Mouse (Mus musculus) stomach, embryonic 15.5 days (tissue): ENCODE results near the gene Camsap1. TPM values are rescaled to one million over a fixed set of nuclear protein-coding genes. Genes with fewer than 3 reads are reported as not detected.
A peak's percentile ranks its signal among the peaks of the same experiment; 100 is the strongest.

Source experiments
- ATAC-seq: fragments of 200-750 bp; cut with Nextera tagmentation; 2 replicates; pipeline ENCODE4 v1.8.0; 2017; ENCODE audit warnings: low read depth, moderate number of reproducible peaks, moderate TSS enrichment; ENCODE audit not compliant: insufficient read depth, low FRiP score
- H3K27ac ChIP-seq: fragments of 300-500 bp; sonication (generic); 2 replicates; pipeline ENCODE4 v1.5.1; 2015; ENCODE audit warnings: mild to moderate bottlenecking, inconsistent platforms
- H3K27me3 ChIP-seq: fragments of 300-500 bp; sonication (generic); replicated peaks from 2 replicates; pipeline ENCODE4 v1.6.1; 2015; ENCODE audit warnings: inconsistent platforms
- H3K36me3 ChIP-seq: fragments of 300-500 bp; sonication (generic); 2 replicates; pipeline ENCODE4 v1.6.1; 2015; ENCODE audit warnings: inconsistent platforms
- H3K4me1 ChIP-seq: fragments of 300-500 bp; sonication (generic); 2 replicates; pipeline ENCODE4 v1.6.1; 2015; ENCODE audit warnings: inconsistent platforms
- H3K4me2 ChIP-seq: fragments of 300-500 bp; sonication (generic); 2 replicates; pipeline ENCODE4 v1.6.1; 2015; ENCODE audit warnings: mild to moderate bottlenecking, inconsistent platforms
- H3K4me3 ChIP-seq: fragments of 300-500 bp; sonication (generic); replicated peaks from 2 replicates; pipeline ENCODE4 v1.5.1; 2015; ENCODE audit warnings: inconsistent platforms
- H3K9ac ChIP-seq: fragments of 300-500 bp; sonication (generic); 2 replicates; pipeline ENCODE4 v1.6.1; 2015; ENCODE audit warnings: inconsistent platforms
- H3K9me3 ChIP-seq: fragments of 300-500 bp; sonication (generic); 2 replicates; pipeline ENCODE4 v1.6.1; 2016; ENCODE audit warnings: inconsistent platforms
- WGBS: fragments of 180-500 bp; shearing (Covaris S2); methylation state at CpG from one replicate; pipeline ENCODE4 v1.1.7; 2015; 5-methylcytosine and 5-hydroxymethylcytosine counted together
- polyA plus RNA-seq: library from polyadenylated mRNA; unstranded; fragments of >200 nt; fragmentation: Nextera tagmentation; extraction: Ambion mirVana; gene quantifications from 2 replicates; pipeline ENCODE4 v1.2.1, GENCODE M21; 2015

Camsap1 gene
- polyA plus RNA-seq: 18.6 and 19.0 TPM in 2 replicates

DNA sequence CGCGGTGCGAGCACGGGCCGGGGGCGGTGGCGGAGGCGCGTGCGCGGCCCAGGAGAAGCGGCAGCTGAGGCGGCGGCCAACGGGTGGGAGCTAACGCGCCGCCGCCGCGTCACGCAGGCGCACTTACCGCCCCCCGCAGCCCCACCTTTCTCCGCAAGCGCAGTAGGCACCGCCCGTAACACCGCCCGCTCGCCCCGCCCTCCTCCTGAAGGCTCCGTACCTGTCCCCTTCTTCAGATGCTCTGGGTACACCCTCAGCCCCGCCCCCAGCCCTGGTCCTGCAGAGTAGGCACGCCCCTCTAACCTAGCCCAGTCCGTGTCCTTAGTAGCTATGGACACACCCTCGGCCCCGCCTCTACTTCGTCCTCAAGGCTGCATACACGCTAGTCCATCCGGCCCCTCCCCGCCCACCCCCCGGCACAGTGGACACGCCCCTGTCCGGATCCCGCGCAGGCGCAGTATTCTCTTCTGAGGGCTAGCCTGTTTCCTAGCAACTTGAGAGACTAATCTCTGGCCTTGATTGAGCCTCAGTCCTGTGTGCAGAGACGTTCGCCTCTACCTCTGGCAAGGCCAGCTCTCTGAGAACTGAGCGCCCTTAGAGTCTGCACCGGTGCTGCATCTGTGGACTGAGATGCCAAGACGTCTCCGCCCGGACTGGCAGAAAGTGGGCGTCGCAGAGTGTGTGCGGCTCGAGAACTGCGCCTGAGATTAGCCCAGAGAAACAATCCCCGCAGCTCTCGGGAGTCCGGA lies at the start of gene Camsap1:
Gene Camsap1 (minus strand): TSS at position 124 of the 749 bp plus-strand sequence.
- Histone ChIP-seq H3K4me1 (peaks cover 21% of the 10 kb centered on the region), H3K36me3 (no peaks in the 10 kb centered on the region), H3K9me3 (no peaks in the 10 kb centered on the region), H3K27me3 (no peaks in the 10 kb centered on the region), H3K27ac (peak within 1 kb of the TSS; percentile 85), H3K4me2 (peak within 1 kb of the TSS; percentile 85), H3K9ac (peak within 1 kb of the TSS; percentile 78), H3K4me3 (peak within 1 kb of the TSS; percentile 97)
- under 1% methylated on average over 47 of the region's 64 CpGs for WGBS
- peak; percentile 100 for ATAC-seq

- H3K27me3 ChIP-seq: no peaks in the 10 kb centered on the region
- H3K27ac ChIP-seq: no peak overlapping the region
- no peak overlapping the region for H3K4me3 ChIP-seq
- no peaks in the 10 kb centered on the region for H3K9me3 ChIP-seq
- WGBS: 47% methylated on average over 3 of the region's 3 CpGs
- no peak for ATAC-seq
- H3K4me2 ChIP-seq: no peak overlapping the region
- H3K9ac ChIP-seq: no peak overlapping the region
- no peaks in the 10 kb centered on the region for H3K4me1 ChIP-seq
- no peaks in the 10 kb centered on the region for H3K36me3 ChIP-seq
Observed at GRCm38 (mm10) chr2:26030288-26030687, 47.2 kb upstream of the Camsap1 start.

DNA sequence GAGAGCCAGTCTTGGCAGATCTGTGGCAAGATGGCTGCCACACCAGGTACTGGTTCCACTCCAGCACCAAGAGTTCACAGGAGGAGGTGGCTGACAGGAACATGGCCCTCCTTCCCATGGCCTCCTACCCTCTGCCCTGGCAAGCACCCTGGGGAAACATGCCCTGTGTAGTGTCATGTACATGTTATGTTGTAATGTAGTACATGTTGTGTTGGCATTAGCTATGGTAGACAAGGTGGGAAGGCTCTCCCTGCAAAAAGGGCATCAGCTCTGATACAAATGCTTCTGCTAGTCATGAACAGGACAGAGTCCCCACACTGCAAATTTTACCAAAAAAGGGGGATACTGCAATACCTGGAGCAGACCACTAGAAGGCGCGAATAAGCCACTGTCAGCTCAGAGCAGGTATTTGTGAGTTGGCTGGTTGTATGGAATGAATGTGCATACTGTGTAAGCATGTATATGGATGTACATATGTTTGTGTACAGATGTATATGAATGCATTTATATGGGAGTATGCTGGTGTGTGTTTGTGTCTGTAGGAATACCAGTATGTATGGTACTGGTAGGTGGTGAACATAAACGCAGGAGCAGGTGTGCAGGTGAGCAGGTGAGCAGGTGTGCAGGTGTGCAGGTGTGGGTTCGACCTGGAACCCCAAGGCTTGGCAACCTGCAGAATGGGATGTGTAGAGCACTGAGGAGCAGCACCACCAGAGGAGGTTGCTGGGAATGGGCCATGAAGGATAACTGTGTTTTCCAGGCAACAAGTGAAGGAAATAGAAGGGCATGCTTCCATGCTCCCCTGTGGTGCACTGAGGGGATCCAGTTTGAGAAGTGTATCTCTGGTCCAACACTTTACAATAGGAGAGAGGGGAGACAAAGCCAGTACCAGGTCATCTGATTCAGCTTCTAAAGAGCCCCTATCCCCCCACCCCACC lies 41.3 kb upstream of the Camsap1 start:
- Histone ChIP-seq H3K4me2 (no peak overlapping the region), H3K9ac (no peak overlapping the region), H3K4me1 (peaks cover 13% of the 10 kb centered on the region), H3K27me3 (no peaks in the 10 kb centered on the region), H3K27ac (no peak overlapping the region), H3K9me3 (no peaks in the 10 kb centered on the region), H3K4me3 (no peak overlapping the region), H3K36me3 (no peaks in the 10 kb centered on the region)
- WGBS: 34% methylated on average over 4 of the region's 4 CpGs
- no peak for ATAC-seq

DNA sequence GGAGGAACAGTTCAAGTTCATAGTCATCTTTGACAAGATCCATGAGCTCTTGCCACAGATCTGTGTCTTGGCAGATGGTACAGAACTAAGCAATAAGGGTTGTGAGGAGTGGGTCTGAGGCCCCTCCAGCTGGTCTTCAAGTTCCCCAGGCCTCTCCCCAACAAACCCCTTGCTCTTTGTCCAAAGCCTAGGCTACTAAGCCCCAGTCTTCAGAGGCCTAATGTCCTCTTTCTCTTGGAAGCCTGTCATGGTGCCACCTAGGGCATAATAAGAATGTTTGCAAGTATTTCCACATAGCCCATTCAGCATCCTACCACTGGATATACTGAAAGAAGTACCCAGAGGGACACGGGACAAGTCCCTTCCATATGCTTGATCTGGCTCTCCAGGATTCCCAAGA lies 39.5 kb upstream of the Camsap1 start:
- no peak overlapping the region for H3K27ac ChIP-seq
- peaks cover 13% of the 10 kb centered on the region for H3K4me1 ChIP-seq
- H3K27me3 ChIP-seq: no peaks in the 10 kb centered on the region
- whole genome bisulfite sequencing: 88% methylated on average over 1 of the region's 1 CpGs
- no peak overlapping the region for H3K4me3 ChIP-seq
- no peak for ATAC-seq
- no peaks in the 10 kb centered on the region for H3K9me3 ChIP-seq
- no peak overlapping the region for H3K9ac ChIP-seq
- H3K36me3 ChIP-seq: no peaks in the 10 kb centered on the region
- no peak overlapping the region for H3K4me2 ChIP-seq

DNA sequence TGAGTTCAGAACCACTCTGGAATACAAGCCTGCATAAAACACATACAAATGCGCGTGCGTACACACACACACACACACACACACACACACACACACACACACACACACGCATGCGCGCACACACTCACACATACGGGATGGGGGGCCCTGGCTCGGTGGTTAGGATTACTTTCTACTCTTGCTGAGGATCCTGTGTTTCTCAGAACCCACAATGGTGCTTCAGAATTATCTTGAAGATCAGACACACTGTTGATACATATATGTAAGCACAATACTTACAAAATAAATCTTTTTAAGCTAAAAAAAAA lies 39.1 kb upstream of the Camsap1 start:
- Histone ChIP-seq H3K9ac (no peak overlapping the region), H3K4me3 (peak overlapping the region; percentile 75), H3K4me1 (peaks cover 13% of the 10 kb centered on the region), H3K9me3 (no peaks in the 10 kb centered on the region), H3K27me3 (no peaks in the 10 kb centered on the region), H3K4me2 (peak overlapping the region; percentile 86; the same call in 1 of the 2 replicates), H3K36me3 (no peaks in the 10 kb centered on the region), H3K27ac (no peak overlapping the region)
- WGBS: 83% methylated on average over 8 of the region's 8 CpGs
- no peak for ATAC-seq

DNA sequence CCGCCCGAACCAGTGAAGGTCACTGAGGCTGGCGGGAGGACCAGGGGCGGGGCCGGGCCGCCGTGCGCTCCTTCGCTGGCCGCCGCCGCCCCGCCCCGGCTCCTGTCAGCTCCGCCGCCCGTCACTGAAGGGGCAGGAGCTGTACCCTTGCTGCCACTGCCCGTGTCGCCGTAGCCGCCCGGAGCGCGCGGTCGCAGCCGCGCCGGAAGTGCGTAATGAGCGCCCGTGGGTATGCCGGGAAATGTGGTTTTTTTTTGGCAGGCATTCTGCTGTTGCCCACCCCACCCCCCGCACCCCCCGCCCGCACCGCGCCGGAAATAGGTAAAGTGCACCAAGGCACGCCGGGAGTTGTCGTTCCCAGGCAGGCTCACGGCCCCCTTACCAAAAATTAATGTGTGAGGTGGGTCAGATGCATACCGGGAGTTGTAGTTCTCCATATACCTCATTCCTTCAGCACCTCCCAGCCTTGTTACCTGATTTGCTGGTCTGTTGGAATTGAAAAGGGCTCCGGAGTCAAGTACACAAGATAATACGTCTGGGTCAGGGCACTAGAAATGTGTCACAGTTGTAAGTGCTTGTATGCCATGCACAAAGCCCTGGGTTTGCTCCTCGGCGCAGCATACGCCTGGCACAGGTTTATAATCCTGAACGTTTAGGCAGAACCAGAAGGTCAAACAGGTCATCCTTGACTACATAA lies 38.6 kb upstream of the Camsap1 start, which contains the start of gene Ubac1:
Gene Ubac1 (minus strand): TSS at position 187 of the 697 bp plus-strand sequence.
- Histone ChIP-seq H3K4me1 (peaks cover 13% of the 10 kb centered on the region), H3K9ac (peak within 1 kb of the TSS; percentile 85), H3K9me3 (no peaks in the 10 kb centered on the region), H3K27me3 (no peaks in the 10 kb centered on the region), H3K27ac (peak within 1 kb of the TSS; percentile 91), H3K4me2 (peak within 1 kb of the TSS; percentile 86), H3K4me3 (peak within 1 kb of the TSS; percentile 75), H3K36me3 (no peaks in the 10 kb centered on the region; the same call in 1 of the 2 replicates)
- ATAC-seq: peak; percentile 93
- 10% methylated on average over 32 of the region's 50 CpGs for WGBS

DNA sequence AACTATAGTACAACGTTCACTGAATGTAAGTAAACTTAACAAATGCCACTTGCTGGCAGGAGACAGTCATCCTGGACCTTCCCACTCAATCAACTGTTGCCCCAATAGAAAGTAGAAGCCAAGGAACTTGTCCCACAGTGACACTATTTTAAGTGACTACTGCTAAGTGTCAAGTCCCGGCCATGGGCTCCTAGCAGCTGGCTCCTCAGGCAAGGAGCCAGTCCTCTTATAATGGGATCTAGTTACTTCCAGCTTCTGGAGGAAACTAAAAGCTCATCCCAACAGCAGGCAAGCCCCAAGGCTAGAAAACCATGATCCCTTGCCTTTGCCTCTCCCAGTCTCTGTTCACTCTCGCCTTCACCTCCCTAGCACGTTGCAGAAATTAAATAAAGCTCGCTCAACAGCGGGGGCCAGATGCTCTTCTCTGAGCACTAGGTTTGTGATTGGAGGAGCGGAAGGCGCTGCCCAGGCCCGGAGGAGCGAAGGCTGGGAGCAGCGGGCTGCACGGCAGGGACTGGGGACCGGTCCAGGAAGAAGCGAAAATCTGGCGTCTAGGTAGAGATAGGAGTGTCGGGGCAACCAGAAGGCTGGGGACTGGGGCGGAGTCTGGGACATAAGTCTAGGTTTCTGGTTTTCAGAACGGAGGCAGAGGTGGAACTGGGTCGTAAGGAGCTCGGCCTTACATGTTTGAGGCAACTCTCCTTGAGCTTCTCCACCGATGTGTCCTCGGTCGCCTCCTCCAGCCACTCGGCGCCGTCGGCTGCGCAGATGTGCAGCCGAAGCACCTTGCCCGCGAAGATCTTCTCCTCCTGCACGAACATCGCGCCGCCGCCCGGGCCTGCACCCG lies 37.9 kb upstream of the Camsap1 start:
- H3K4me1 ChIP-seq: peaks cover 13% of the 10 kb centered on the region
- peak overlapping the region; percentile 85 for H3K9ac ChIP-seq
- no peaks in the 10 kb centered on the region for H3K27me3 ChIP-seq
- no peaks in the 10 kb centered on the region for H3K9me3 ChIP-seq
- 1% methylated on average over 35 of the region's 38 CpGs for WGBS
- peak; percentile 38 for ATAC-seq
- H3K27ac ChIP-seq: peak overlapping the region; percentile 91
- peaks cover under 1% of the 10 kb centered on the region for H3K36me3 ChIP-seq
- peak overlapping the region; percentile 75 for H3K4me3 ChIP-seq
- peak overlapping the region; percentile 86 for H3K4me2 ChIP-seq

DNA sequence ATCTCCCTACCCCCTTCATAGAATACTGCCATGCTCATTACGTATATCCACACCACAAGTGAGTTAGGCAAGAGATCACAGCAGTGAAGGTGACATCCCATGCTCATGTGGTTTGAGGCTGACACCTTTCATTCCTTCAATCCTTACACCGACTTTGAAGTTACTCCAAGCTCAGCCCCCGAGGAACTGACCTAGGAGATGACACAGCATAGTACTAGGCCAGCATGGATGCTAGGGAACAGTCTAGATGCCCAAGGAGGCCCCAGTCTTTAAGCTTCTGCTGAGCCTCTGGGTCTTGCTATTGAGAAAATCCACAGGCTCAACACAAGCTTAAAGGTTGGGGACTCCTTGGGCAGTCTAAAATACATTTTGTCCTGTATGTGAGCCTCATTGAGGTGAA lies 36.8 kb upstream of the Camsap1 start:
- peak overlapping the region; percentile 75 for H3K4me3 ChIP-seq
- no peak overlapping the region; the same call in 1 of the 2 replicates for H3K27ac ChIP-seq
- H3K9ac ChIP-seq: no peak overlapping the region

DNA sequence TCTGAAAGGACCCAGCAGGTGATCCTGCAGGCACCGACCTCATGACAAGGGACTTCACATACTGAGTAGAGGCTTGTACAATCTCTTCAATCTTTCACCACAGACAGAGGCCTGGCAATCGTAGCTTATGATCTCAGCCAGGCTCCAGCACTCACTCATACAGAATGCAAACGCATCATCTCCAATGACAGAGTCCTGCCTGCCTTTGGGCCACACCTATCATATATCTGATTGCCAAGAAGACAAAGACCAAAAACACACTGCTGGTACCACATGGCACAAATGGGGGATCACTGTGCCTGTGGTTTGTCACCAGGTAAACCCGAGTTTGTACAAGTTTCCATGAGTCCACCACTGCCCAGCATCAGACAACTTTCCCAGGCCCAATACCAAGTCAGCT lies 34.2 kb upstream of the Camsap1 start:
- H3K9me3 ChIP-seq: no peaks in the 10 kb centered on the region
- H3K27ac ChIP-seq: no peak overlapping the region
- ATAC-seq: no peak
- peaks cover 13% of the 10 kb centered on the region for H3K4me1 ChIP-seq
- WGBS: 70% methylated on average over 4 of the region's 4 CpGs
- H3K9ac ChIP-seq: no peak overlapping the region
- H3K36me3 ChIP-seq: peaks cover 20% of the 10 kb centered on the region
- no peak overlapping the region for H3K4me2 ChIP-seq
- no peak overlapping the region for H3K4me3 ChIP-seq
- H3K27me3 ChIP-seq: no peaks in the 10 kb centered on the region

More for the DNA sequence above, 36.8 kb upstream of the Camsap1 start:
- H3K27me3 ChIP-seq: no peaks in the 10 kb centered on the region
- 75% methylated on average over 3 of the region's 3 CpGs for WGBS
- peak overlapping the region; percentile 86 for H3K4me2 ChIP-seq
- no peak for ATAC-seq
- no peaks in the 10 kb centered on the region for H3K9me3 ChIP-seq
- H3K36me3 ChIP-seq: peaks cover 5% of the 10 kb centered on the region
- H3K4me1 ChIP-seq: peaks cover 13% of the 10 kb centered on the region

- Histone ChIP-seq H3K9ac (no peak overlapping the region), H3K4me2 (no peak overlapping the region), H3K9me3 (no peaks in the 10 kb centered on the region), H3K4me3 (no peak overlapping the region), H3K4me1 (no peaks in the 10 kb centered on the region), H3K36me3 (peaks cover 54% of the 10 kb centered on the region), H3K27ac (no peak overlapping the region), H3K27me3 (no peaks in the 10 kb centered on the region)
- peak; percentile 95 for ATAC-seq
- WGBS: 77% methylated on average over 3 of the region's 3 CpGs
Observed at GRCm38 (mm10) chr2:26013674-26014073, 30.6 kb upstream of the Camsap1 start.

DNA sequence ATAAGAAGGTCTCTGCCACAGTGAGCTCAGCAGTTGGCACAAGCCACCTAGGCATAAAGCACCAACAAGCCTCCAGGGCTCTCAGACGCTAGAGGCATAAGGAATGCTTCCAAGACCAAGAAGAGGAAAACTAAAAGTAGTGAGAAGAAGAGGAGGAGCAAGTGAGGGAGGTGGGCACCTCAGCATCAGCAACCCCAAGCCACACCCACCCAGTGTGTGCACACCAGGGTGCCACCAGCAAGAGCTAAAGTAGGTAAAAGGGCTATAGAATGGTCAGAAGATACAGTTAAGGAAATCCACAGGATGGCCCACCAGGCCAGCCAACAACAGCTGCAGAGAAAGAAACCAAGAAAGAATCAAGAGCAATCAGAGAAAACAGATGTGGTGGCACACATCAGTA lies 28.3 kb upstream of the Camsap1 start:
- 64% methylated on average over 1 of the region's 1 CpGs for WGBS
- no peak overlapping the region for H3K9ac ChIP-seq
- H3K4me2 ChIP-seq: no peak overlapping the region
- no peaks in the 10 kb centered on the region for H3K27me3 ChIP-seq
- H3K9me3 ChIP-seq: no peaks in the 10 kb centered on the region
- no peak for ATAC-seq
- peaks cover 74% of the 10 kb centered on the region for H3K36me3 ChIP-seq
- no peaks in the 10 kb centered on the region for H3K4me1 ChIP-seq
- H3K4me3 ChIP-seq: no peak overlapping the region
- no peak overlapping the region for H3K27ac ChIP-seq
